Mouse (Mus musculus): Measurements from ENCODE around the gene Spen. TPM values are rescaled to one million over a fixed set of nuclear protein-coding genes. Genes with fewer than 3 reads are reported as not detected.

Spen gene
- total and polyA plus RNA-seq, 2 experiments from 2014 or later: 2.3 to 4.9 TPM

DNA sequence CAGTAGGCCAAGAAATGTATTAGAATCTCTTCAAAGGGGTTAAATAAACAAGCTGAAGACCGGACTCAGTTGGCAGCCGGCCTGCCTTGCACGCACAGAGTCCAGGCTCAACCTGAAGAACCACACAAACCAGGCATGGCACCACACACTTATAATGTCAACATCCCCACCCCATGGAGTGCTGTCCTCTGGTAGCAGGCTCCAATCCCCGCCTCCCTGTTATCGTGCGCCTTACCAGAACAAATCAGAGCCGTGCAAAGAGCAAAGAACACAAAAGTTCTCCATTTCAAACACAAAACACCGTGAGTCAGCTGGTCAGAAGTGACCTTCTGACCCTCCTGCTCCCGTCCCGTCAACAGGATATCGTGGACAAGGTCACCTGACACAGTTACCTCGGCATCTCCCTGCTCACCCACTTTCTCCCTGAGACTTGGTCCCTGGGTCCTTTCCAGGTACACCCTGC lies 24.2 kb downstream of the Spen start:
- H3K27me3 ChIP-seq (ENCODE audit: control insufficient read depth, insufficient read depth, low read length): no peaks in the 10 kb centered on the region
- no peak overlapping the region for H3K4me2 ChIP-seq (ENCODE audit: low read depth, low read length)
- H3K27ac ChIP-seq (ENCODE audit: low read depth): peak overlapping the region; percentile 61
- H3K9ac ChIP-seq (replicated peaks; ENCODE audit: low read depth, low read length): no peak overlapping the region
- no peak overlapping the region for H3K4me3 ChIP-seq (ENCODE audit: low read depth, low read length)
- peaks cover 26% of the 10 kb centered on the region for H3K36me3 ChIP-seq (replicated peaks; ENCODE audit: control insufficient read depth, insufficient read depth, low read length)
- no peak for DNase-seq (ENCODE audit: low spot score)
- H3K9me3 ChIP-seq (replicated peaks; ENCODE audit: control insufficient read depth, low read length): no peaks in the 10 kb centered on the region
- 19% methylated on average over 12 of the region's 12 CpGs for WGBS
- peaks cover 12% of the 10 kb centered on the region for H3K4me1 ChIP-seq (ENCODE audit: control insufficient read depth, insufficient read depth)
- peak; percentile 60; the same call in 1 of the 2 replicates for ATAC-seq (ENCODE audit: insufficient read depth, low read depth)
- TF ChIP-seq EP300 (IDR thresholded peaks at IDR 0.05; ENCODE audit: low read depth) (no peak), CTCF (IDR thresholded peaks at IDR 0.05; ENCODE audit: low read depth) (no peak)

DNA sequence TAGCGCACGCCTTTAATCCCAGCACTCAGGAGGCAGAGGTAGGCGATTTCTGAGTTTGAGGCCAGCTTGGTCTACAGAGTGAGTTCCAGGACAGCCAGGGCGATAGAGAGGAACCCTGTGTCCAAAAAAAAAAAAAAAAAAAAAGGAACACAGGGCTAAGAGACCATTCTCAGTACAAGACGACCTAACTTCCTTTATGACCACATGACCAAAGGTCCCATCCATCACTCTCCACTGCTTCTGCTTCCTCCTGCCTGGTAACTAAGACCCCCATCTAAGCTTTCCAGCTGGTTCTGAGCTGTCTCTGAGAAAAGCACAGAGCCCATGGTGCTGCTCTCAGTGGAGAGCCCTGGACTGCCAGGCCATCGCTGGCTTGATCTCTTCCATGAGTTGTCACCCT lies 26.3 kb downstream of the Spen start:
- no peak overlapping the region for H3K27ac ChIP-seq (ENCODE audit: low read depth)
- H3K36me3 ChIP-seq (replicated peaks; ENCODE audit: control insufficient read depth, insufficient read depth, low read length): peaks cover 16% of the 10 kb centered on the region
- ATAC-seq (ENCODE audit: insufficient read depth, low read depth) (no peak), DNase-seq (ENCODE audit: low spot score) (no peak)
- H3K4me3 ChIP-seq (ENCODE audit: low read depth, low read length): no peak overlapping the region
- no peaks in the 10 kb centered on the region for H3K27me3 ChIP-seq (ENCODE audit: control insufficient read depth, insufficient read depth, low read length)
- H3K9ac ChIP-seq (replicated peaks; ENCODE audit: low read depth, low read length): no peak overlapping the region
- H3K4me1 ChIP-seq (ENCODE audit: control insufficient read depth, insufficient read depth): peaks cover 12% of the 10 kb centered on the region
- 72% methylated on average over 6 of the region's 6 CpGs for WGBS
- no peak overlapping the region for H3K4me2 ChIP-seq (ENCODE audit: low read depth, low read length)
- TF ChIP-seq CTCF (IDR thresholded peaks at IDR 0.05; ENCODE audit: low read depth) (no peak), EP300 (IDR thresholded peaks at IDR 0.05; ENCODE audit: low read depth) (no peak)
- no peaks in the 10 kb centered on the region for H3K9me3 ChIP-seq (replicated peaks; ENCODE audit: control insufficient read depth, low read length)

GRCm38 (mm10) chr4:141510457-141510856 lies 27.9 kb downstream of the Spen start:
- ATAC-seq (ENCODE audit: insufficient read depth, low read depth) (no peak), DNase-seq (ENCODE audit: low spot score) (no peak)
- 0 out of 2 replicates have a peak, but pooled peaks cover 1% of the 10 kb centered on the region for H3K36me3 ChIP-seq (replicated peaks; ENCODE audit: control insufficient read depth, insufficient read depth, low read length)
- H3K4me2 ChIP-seq (ENCODE audit: low read depth, low read length): no peak overlapping the region
- no peak overlapping the region for H3K27ac ChIP-seq (ENCODE audit: low read depth)
- H3K9ac ChIP-seq (replicated peaks; ENCODE audit: low read depth, low read length): no peak overlapping the region
- WGBS: 82% methylated on average over 13 of the region's 13 CpGs
- no peaks in the 10 kb centered on the region for H3K27me3 ChIP-seq (ENCODE audit: control insufficient read depth, insufficient read depth, low read length)
- H3K4me1 ChIP-seq (ENCODE audit: control insufficient read depth, insufficient read depth): peaks cover 23% of the 10 kb centered on the region
- H3K4me3 ChIP-seq (ENCODE audit: low read depth, low read length): no peak overlapping the region
- no peak for TF ChIP-seq EP300 (IDR thresholded peaks at IDR 0.05; ENCODE audit: low read depth)
- no peak for TF ChIP-seq CTCF (IDR thresholded peaks at IDR 0.05; ENCODE audit: low read depth)
- H3K9me3 ChIP-seq (replicated peaks; ENCODE audit: control insufficient read depth, low read length): no peaks in the 10 kb centered on the region

- no peak for DNase-seq (ENCODE audit: low spot score)
- Histone ChIP-seq H3K27ac (ENCODE audit: low read depth) (peak overlapping the region; percentile 86), H3K4me2 (ENCODE audit: low read depth, low read length) (peak overlapping the region; percentile 33; the same call in 1 of the 2 replicates), H3K9ac (replicated peaks; ENCODE audit: low read depth, low read length) (peak overlapping the region; percentile 33; the same call in 1 of the 2 replicates), H3K27me3 (ENCODE audit: control insufficient read depth, insufficient read depth, low read length) (no peaks in the 10 kb centered on the region), H3K4me3 (ENCODE audit: low read depth, low read length) (no peak overlapping the region), H3K9me3 (replicated peaks; ENCODE audit: control insufficient read depth, low read length) (no peaks in the 10 kb centered on the region), H3K36me3 (replicated peaks; ENCODE audit: control insufficient read depth, insufficient read depth, low read length) (no peaks in the 10 kb centered on the region), H3K4me1 (ENCODE audit: control insufficient read depth, insufficient read depth) (peaks cover 10% of the 10 kb centered on the region)
- WGBS: 39% methylated on average over 10 of the region's 10 CpGs
- TF ChIP-seq EP300 (IDR thresholded peaks at IDR 0.05; ENCODE audit: low read depth) (no peak), CTCF (IDR thresholded peaks at IDR 0.05; ENCODE audit: low read depth) (peak; percentile 49)
- ATAC-seq (ENCODE audit: insufficient read depth, low read depth): peak; percentile 45; the same call in 1 of the 2 replicates
These were observed 31.5 kb downstream of the Spen start for GRCm38 (mm10) chr4:141506893-141507292.

DNA sequence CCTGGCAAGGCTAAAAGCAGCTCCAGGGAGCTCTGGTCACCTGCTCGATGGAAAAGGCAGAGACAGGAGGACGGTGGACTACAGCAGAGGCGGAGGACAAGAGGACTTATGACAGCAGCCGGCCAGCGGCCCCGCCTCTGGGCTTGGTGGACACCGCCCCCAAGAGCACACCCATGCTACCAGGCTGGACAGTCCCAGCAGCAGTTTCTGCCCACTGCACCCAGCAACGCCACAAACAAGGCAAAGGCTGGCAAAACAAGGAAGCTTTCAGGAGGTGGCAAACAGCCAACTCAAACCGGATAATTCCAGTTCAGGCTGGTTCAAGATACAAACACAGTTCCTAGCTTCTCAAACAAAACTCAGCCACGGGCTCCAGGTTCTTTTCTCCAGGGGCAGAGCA lies 32.0 kb downstream of the Spen start:
- TF ChIP-seq EP300 (IDR thresholded peaks at IDR 0.05; ENCODE audit: low read depth): no peak
- TF ChIP-seq CTCF (IDR thresholded peaks at IDR 0.05; ENCODE audit: low read depth): no peak
- DNase-seq (ENCODE audit: low spot score) (peak; percentile 83), ATAC-seq (ENCODE audit: insufficient read depth, low read depth) (peak; percentile 89)
- no peaks in the 10 kb centered on the region for H3K36me3 ChIP-seq (replicated peaks; ENCODE audit: control insufficient read depth, insufficient read depth, low read length)
- H3K27me3 ChIP-seq (ENCODE audit: control insufficient read depth, insufficient read depth, low read length): no peaks in the 10 kb centered on the region
- H3K4me2 ChIP-seq (ENCODE audit: low read depth, low read length): peak overlapping the region; percentile 33
- H3K27ac ChIP-seq (ENCODE audit: low read depth): peak overlapping the region; percentile 86
- no peak overlapping the region for H3K4me3 ChIP-seq (ENCODE audit: low read depth, low read length)
- H3K9ac ChIP-seq (replicated peaks; ENCODE audit: low read depth, low read length): peak overlapping the region; percentile 33; the same call in 1 of the 2 replicates
- no peaks in the 10 kb centered on the region for H3K9me3 ChIP-seq (replicated peaks; ENCODE audit: control insufficient read depth, low read length)
- H3K4me1 ChIP-seq (ENCODE audit: control insufficient read depth, insufficient read depth): peaks cover 14% of the 10 kb centered on the region
- 14% methylated on average over 10 of the region's 10 CpGs for WGBS

GRCm38 (mm10) chr4:141505810-141506209 lies 32.6 kb downstream of the Spen start:
- peaks cover 20% of the 10 kb centered on the region for H3K4me1 ChIP-seq (ENCODE audit: control insufficient read depth, insufficient read depth)
- no peak overlapping the region for H3K9ac ChIP-seq (replicated peaks; ENCODE audit: low read depth, low read length)
- H3K27me3 ChIP-seq (ENCODE audit: control insufficient read depth, insufficient read depth, low read length): no peaks in the 10 kb centered on the region
- DNase-seq (ENCODE audit: low spot score): no peak
- 94% methylated on average over 10 of the region's 11 CpGs for WGBS
- H3K36me3 ChIP-seq (replicated peaks; ENCODE audit: control insufficient read depth, insufficient read depth, low read length): no peaks in the 10 kb centered on the region
- no peak for ATAC-seq (ENCODE audit: insufficient read depth, low read depth)
- H3K27ac ChIP-seq (ENCODE audit: low read depth): peak overlapping the region; percentile 86; the same call in 1 of the 2 replicates
- no peak overlapping the region for H3K4me3 ChIP-seq (ENCODE audit: low read depth, low read length)
- TF ChIP-seq CTCF (IDR thresholded peaks at IDR 0.05; ENCODE audit: low read depth) (no peak), EP300 (IDR thresholded peaks at IDR 0.05; ENCODE audit: low read depth) (no peak)
- no peaks in the 10 kb centered on the region for H3K9me3 ChIP-seq (replicated peaks; ENCODE audit: control insufficient read depth, low read length)
- H3K4me2 ChIP-seq (ENCODE audit: low read depth, low read length): no peak overlapping the region
